Mouse (Mus musculus) left cerebral cortex, postnatal 10 days (tissue): Measurements from ENCODE around the gene Hist1h1c. TPM values are rescaled to one million over a fixed set of nuclear protein-coding genes. Genes with fewer than 3 reads are reported as not detected.
"Not testable (repeated sequence)": the region's sequence is repeated elsewhere in the genome, so short reads cannot be mapped to it uniquely, and the experiment has no call there.

ENCODE experiments used
- DNase-seq, 2 experiments: peaks; one replicate each; pipeline ENCODE4 v3.0.0; 2021 to 2022; ENCODE audit warnings: low spot score in 2 of 2, mixed read lengths in 1 of 2; ENCODE audit errors: extremely low spot score in 1 of 2
- intact Hi-C: fragments of 180-260 bp; cut with DNase I; formaldehyde crosslinking; loops from one replicate; pipeline ENCODE4 v1.15.1; 2025
- total RNA-seq, 2 experiments: library from RNA; stranded (reverse); gene quantifications; 2 replicates each; pipeline ENCODE4 v1.2.3; 2021

The Hist1h1c gene
- total RNA-seq, 2 experiments from 2014 or later = 75.9 to 81.0 TPM

GRCm38 (mm10) chr13:23740256-23740840, 1.7 kb downstream of the Hist1h1c start:
- intact Hi-C loops = no loop called here
- DNase-seq = no peak

GRCm38 (mm10) chr13:23740910-23741309, 2.3 kb downstream of the Hist1h1c start:
- intact Hi-C loops = no loop called here
- no peak for DNase-seq

- no peak for DNase-seq
- intact Hi-C loops = no loop called here
Measured at GRCm38 (mm10) chr13:23742007-23742406, 3.4 kb downstream of the Hist1h1c start.

DNA sequence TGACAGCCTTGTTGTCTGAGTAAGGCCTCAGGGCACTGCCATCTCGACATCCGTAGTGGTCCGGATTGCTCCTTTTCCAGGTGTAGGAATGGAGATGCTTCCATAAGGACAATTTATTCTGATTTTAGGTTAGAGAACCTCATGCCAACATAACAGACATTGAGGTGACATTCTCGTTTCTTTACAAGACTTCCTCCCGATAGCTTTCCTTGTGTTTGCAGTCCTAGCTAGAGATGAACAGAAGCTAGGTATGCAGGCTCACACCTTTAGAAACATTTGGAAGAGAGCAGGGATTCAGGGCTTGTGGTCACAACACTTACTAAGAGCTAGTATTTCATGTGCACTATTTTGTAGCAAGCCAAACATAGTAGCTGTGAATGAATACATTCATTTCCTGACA, 4.6 kb downstream of the Hist1h1c start:
- DNase-seq = no peak
- intact Hi-C loops = no loop called here

- no peak for DNase-seq
- intact Hi-C loops = no loop called here
Measured at GRCm38 (mm10) chr13:23743963-23744362, 5.4 kb downstream of the Hist1h1c start.

DNA sequence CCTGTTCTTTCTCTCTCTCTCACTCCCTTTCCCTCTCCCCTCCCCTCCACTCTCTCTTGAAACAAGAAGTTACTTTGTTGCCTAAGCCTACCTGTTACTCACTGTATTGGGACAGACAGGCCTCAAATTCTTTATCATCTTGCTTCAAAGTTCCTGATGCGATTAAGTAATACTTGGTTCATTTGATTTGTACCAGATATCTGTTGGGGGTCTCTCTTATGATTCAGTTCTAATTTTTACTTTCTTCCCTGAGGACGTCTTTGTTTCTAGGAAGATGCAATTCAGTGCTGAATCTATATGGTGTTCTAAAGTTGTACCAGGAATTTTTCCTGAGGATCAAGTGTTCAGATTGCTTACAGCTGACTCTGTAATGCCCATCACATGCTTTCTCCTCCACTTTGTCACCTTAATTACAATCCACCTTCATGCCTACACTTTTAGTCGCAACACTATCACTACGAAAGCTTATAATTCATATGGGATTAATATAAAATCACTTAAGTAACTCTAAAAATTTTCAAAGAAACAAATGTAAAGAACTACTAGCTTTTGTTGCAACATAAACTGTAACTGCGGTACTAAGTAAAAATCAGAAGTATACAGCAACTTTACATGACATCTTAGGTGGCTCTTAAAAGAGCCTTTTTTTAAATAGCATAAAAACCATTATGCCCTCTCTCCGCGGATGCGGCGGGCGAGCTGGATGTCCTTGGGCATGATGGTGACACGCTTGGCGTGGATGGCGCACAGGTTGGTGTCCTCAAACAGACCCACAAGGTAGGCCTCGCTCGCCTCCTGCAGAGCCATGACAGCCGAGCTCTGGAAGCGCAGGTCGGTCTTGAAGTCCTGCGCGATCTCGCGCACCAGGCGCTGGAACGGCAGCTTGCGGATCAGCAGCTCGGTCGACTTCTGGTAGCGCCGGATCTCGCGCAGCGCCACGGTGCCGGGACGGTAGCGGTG, 6.1 kb downstream of the Hist1h1c start:
- intact Hi-C loops = no loop called here
- DNase-seq = no peak

DNA sequence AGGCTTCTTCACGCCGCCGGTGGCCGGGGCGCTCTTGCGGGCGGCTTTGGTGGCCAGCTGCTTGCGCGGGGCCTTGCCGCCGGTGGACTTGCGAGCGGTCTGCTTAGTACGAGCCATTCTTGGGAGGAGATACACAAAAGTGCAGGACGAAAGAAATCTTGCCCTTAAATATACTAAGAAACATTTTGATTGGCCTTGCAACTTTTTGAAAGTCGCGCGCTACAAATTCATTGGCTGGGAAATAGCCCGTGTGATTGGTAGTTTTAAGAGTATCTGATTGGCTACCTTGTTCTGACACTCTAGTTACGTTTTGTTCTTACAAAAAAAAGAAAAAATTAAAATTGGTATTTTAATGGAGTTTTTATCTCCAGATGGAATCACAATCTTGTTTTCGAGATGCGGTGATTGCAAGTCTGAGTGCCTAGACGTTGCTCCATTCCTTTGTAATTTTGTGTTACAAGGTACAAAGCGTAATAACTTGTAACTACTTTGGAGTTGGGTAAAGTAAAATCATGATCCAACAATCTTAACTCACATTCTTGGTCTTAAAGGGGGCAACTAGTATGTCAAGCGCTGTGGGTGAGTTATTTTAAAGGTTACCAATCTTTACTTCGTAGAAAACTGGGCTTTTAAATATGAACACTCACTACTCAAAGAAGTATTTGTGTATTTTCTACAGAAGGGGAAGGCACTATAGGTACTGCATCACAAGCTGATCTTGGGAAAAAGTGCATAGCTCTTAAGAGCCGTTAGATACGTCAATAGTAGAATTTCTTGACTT, 7.0 kb downstream of the Hist1h1c start, which contains the start of gene Hist1h3c:
Hist1h3c (minus strand) TSS at position 222 of the 781 bp plus-strand sequence.
- intact Hi-C loops = no loop called here
- DNase-seq = peak; percentile 88 to 92

DNA sequence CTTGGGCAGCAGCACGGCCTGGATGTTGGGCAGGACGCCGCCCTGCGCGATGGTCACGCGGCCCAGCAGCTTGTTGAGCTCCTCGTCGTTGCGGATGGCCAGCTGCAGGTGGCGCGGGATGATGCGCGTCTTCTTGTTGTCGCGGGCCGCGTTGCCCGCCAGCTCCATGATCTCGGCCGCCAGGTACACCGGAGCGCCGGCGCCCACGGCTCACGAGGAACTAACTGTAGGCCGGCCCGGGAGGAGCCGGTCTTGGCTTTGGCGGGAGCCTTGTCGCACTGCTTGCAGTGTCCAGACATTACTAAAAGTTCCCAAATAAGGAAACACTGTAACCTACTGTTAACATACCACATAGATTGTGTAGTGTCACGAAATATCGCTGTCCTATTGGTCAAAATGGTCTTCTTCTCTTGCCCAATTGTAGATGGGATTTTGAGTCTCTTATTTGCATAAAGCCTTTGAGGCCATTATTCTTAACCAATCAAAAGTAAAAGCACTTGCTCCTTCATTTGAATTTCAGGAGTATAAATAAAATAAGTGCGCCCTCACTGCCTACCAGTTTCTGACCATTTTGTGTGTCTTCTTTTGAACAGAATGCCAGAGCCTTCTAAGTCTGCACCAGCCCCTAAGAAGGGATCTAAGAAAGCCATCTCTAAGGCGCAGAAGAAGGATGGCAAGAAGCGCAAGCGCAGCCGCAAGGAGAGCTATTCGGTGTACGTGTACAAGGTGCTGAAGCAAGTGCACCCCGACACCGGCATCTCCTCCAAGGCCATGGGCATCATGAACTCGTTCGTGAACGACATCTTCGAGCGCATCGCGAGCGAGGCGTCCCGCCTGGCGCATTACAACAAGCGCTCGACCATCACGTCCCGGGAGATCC, 7.8 kb downstream of the Hist1h1c start, which contains the start of gene Hist1h2bb:
Hist1h2bb (plus strand) TSS at position 534 of the 880 bp plus-strand sequence.
- DNase-seq = peak; percentile 72 to 85
- intact Hi-C loops = not testable (repeated sequence)

DNA sequence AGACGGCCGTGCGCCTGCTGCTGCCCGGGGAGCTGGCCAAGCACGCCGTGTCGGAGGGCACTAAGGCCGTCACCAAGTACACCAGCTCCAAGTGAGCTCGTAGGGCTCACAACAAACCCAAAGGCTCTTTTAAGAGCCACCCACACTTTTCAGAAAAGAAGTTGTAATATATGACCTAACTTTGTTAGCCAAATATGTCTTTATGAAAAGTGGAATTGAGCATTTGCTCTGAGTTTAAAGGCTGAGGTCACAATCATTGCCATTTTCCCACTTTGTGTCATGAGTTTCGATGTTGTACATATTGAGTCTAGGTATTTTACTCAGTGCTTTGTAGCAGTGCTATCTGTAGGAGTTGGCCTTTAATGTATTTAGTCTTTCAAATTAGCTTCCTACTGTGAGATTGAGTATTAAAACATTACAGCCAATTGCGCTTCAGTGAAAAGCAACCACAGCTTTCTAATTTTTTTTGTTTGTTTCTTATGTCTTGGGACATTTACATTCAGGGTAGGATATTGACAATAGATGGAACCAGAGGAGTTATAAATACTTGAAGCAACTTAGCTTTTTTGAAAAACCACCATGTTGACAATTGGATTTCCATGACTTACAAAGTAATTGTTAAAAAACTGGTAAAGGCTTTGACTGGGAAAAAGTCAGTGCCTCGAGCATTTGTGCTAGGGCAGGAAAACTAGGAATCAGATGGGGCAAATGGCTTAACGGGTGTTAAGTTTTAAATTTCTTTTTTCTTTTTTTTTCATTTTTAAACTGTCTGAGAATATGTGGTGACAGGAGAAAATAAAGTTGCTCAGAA, 8.7 kb downstream of the Hist1h1c start:
- intact Hi-C loops = no loop called here
- DNase-seq = no peak

- no peak for DNase-seq
- intact Hi-C loops = no loop called here
Measured at GRCm38 (mm10) chr13:23747892-23748288, 9.3 kb downstream of the Hist1h1c start.

GRCm38 (mm10) chr13:23749563-23750121, 11.0 kb downstream of the Hist1h1c start:
- intact Hi-C loops = loop anchor here (10.0 kb wide), 1 partner anchor 195 kb away; the partner anchor contains the start of genes Hist1h1d and Hist1h4f

DNA sequence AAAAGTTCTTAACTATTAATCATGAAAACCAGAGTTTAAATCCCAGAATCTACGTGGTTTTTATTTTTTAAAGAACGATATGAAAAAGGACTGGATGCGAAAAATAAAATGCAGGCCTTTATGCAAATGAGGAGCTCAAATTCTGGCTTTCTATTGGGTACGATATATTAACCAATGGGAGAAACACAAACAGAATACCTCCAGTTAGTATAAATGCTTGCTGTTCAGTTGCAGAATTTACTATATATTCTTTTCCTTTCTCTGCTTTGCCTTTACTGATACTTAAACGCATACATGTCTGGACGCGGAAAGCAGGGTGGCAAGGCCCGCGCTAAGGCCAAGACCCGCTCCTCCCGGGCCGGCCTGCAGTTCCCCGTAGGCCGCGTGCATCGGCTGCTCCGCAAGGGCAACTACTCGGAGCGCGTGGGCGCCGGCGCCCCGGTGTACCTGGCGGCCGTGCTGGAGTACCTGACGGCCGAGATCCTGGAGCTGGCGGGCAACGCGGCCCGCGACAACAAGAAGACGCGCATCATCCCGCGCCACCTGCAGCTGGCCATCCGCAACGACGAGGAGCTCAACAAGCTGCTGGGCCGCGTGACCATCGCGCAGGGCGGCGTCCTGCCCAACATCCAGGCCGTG, 12.3 kb downstream of the Hist1h1c start, which contains the start of gene Hist1h2ab:
Hist1h2ab (plus strand) TSS at position 288 of the 639 bp plus-strand sequence.
- not testable (repeated sequence) for DNase-seq
- intact Hi-C loops = loop anchor here (10.0 kb wide), 1 partner anchor 196 kb away; the partner anchor contains the start of genes Hist1h1d and Hist1h4f

More at GRCm38 (mm10) chr13:23749563-23750121, 11.0 kb downstream of the Hist1h1c start:
- DNase-seq = no peak

DNA sequence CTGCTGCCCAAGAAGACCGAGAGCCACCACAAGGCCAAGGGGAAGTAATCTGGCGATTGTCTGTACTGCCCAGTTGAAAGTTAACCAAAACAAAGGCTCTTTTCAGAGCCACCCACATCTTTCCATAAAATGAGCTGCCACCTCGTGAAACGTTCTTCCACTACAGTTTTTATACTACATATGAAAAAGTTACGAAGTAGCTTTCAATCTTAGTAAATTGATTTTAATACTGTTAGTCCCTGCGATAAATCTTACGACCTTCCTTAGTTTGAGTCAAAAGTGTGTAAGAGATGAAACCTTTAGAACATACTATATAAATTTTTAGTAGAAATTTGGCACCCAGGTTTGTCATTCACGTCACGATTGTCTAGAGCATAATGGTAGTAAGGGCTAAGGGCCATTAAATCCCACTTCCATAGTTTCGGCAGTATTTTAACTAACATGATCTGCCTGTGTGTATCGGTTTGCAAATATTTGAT, 12.9 kb downstream of the Hist1h1c start:
- no peak for DNase-seq
- intact Hi-C loops = loop anchor here (10.0 kb wide), 1 partner anchor 197 kb away; the partner anchor contains the start of genes Hist1h1d and Hist1h4f

DNA sequence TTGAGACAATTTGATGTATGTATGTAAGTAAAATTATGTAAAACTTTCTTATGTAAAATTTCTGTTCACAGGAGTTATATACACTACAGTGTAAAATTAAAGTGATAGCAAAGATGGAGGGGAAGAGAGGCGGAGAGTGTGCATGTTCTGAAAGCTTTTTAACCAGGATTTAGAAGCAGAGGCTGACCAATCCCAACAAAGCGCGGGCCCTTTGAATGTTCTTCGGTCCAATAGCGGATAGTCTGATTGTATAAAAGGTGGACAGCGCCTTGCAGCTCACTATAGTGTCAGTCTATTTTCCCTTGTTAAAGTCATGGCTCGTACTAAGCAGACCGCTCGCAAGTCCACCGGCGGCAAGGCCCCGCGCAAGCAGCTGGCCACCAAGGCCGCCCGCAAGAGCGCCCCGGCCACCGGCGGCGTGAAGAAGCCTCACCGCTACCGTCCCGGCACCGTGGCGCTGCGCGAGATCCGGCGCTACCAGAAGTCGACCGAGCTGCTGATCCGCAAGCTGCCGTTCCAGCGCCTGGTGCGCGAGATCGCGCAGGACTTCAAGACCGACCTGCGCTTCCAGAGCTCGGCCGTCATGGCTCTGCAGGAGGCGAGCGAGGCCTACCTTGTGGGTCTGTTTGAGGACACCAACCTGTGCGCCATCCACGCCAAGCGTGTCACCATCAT, 13.6 kb downstream of the Hist1h1c start, which contains the start of gene Hist1h3b:
Hist1h3b (plus strand) TSS at position 201 of the 675 bp plus-strand sequence.
- peak; percentile 91 to 94 for DNase-seq
- intact Hi-C loops = loop anchor here (10.0 kb wide), 1 partner anchor 197 kb away; the partner anchor contains the start of genes Hist1h1d and Hist1h4f

- intact Hi-C loops = loop anchor here (10.0 kb wide), 1 partner anchor 198 kb away; the partner anchor contains the start of genes Hist1h1d and Hist1h4f
- DNase-seq = no peak
Measured at GRCm38 (mm10) chr13:23752742-23753172, 14.1 kb downstream of the Hist1h1c start.
